Mouse (Mus musculus) spleen, embryonic (tissue): ENCODE measurements around the gene Mknk2.

Experiments used
- CTCF ChIA-PET: fragments of 350-600 bp; sonication (Branson Sonifier 250); formaldehyde crosslinking; loops from one replicate; lab custom pipeline; 2022; lab: Charles Lee

Mknk2 gene

DNA sequence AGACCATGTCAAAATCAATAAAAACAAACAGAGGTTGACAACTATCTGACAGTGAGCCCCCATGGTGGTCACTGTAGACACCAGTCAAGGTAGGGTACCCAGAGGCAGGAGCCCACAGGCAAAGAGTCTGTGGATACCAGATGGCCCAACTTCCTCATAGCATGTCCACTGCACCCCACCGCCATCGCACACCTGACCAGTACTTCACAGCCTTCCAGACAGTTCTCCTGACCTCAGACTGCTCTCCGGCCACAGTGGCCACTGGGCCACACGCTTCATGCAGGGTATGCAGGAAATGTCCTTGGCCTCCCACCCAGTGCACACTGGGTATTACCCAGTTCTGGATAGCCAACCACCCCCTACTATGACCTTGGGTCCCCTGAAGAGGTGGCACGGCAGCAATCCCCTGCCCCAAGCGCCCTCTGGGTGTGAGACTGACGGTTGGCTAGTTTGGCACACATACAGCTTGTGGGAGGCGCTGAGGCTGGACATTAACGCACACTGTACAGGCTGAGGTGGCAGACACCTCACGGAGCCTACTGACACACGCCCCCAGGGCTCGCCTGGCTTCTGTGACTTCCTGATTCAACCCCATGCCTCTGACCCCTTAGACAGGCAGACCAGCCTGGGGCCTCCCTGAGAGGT is 15.6 kb upstream of the Mknk2 start:
- CTCF ChIA-PET = interaction anchor here (0.6 kb wide), 1 partner anchor 29 kb away, joined by 9 read pairs; no protein-coding TSS in a partner anchor

DNA sequence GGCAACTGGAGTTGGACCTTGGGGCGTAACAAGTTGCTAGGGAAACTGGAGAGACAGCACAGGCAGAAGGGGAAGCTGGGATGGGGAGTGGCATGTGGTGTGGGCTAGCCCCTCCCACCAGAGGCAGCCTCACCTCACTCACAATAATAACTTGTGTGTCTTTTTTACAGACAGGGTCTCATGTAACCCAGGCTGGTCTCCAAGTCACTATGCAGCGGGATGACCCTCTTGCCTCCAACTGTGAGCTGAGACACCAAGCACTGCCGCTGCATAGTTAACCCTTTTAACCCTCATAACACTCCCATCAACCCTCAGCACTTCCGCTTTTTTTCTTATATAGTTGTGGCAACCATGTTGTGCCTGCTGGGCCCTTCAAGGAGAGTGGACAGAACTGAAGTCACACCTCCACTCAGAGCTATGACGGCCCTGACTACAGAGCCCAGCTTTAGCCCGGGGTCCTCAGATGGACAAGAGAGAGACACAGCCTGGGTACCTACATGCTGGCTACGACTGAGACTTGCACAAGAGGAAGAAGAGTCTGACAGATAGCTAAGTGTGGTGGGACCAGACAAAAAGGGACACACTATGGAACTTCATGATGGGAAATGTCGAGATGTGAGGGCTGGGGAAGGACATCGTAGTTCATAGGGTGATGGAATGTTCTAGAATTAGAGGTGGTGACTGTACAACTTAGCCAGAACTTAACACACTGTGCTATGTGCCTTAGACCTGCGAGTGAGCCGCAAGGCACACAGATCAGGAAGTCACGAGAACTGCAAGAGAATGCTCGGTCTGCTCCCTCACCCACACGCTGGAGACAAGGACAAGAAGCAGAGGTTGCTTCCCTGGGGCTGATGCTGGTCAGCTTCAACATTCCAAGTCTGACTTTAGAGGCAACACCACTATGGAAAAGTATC is 14.6 kb upstream of the Mknk2 start:
- CTCF ChIA-PET = interaction anchor here (1.0 to 1.5 kb wide), 4 partner anchors 11 to 125 kb away, joined by 3 to 9 read pairs (median 4); partner anchors contain the start of gene Mknk2

GRCm38 (mm10) chr10:80687850-80688249 is 9.9 kb upstream of the Mknk2 start:
- CTCF ChIA-PET = interaction anchor here (1.5 kb wide), 1 partner anchor 8 kb away, joined by 6 read pairs; no protein-coding TSS in a partner anchor

GRCm38 (mm10) chr10:80686617-80687016 is 8.7 kb upstream of the Mknk2 start:
- CTCF ChIA-PET = interaction anchor here (1.5 kb wide), 1 partner anchor 10 kb away, joined by 6 read pairs; no protein-coding TSS in a partner anchor

- CTCF ChIA-PET = no interaction called here
Measured at GRCm38 (mm10) chr10:80684984-80685383, 7.1 kb upstream of the Mknk2 start.

DNA sequence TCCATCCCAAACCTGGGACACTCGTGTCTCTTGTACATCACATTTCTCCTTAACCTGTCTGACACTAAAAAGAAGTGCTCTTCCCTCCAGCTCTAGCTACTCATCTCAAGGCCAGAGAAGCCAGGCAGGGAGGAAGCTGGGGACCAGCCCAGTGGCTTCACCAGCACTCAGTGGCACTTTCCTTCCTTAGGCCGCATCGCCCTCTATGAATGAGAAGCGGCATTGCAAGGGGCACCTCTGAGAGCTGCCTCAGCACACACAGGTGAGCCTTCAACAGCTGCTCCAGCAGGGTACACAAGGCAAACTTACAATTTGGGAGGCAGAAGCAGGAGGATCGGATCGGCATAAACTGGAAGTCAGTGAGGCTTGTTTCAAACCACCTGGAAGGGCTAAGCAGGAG is 6.3 kb upstream of the Mknk2 start:
- CTCF ChIA-PET = interaction anchor here (0.6 kb wide), 2 partner anchors 39 to 68 kb away, joined by 3 read pairs; no protein-coding TSS in a partner anchor

GRCm38 (mm10) chr10:80683647-80684046 is 5.7 kb upstream of the Mknk2 start:
- CTCF ChIA-PET = no interaction called here

DNA sequence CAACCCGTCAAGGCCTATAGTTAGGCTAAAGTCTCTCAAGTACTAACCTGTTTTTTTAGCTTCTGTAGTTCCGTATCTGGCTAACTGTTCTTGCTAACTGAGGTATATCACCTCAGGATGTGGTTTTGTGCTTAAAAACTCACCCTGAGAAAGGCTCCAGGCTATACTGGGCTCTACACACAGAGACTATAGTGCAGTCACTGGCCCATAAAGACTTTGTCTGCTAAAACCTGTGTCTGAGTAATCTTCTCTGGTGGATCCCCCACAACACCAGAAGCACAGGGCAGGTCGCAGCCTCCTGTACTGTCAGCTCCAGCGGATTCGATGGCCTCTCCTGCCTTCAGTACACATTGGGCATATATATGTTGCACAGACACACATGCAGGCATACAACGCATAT is 4.1 kb upstream of the Mknk2 start:
- CTCF ChIA-PET = interaction anchor here (1.3 to 1.5 kb wide), 3 partner anchors 11 to 14 kb away, joined by 3 to 4 read pairs (median 3); no protein-coding TSS in a partner anchor

GRCm38 (mm10) chr10:80680260-80680696 is 2.4 kb upstream of the Mknk2 start:
- CTCF ChIA-PET = no interaction called here

GRCm38 (mm10) chr10:80679556-80680259 is 1.8 kb upstream of the Mknk2 start:
- CTCF ChIA-PET = interaction anchor here (1.9 kb wide), 1 partner anchor 19 kb away, joined by 6 read pairs; no protein-coding TSS in a partner anchor

- CTCF ChIA-PET = interaction anchor here (0.6 to 1.9 kb wide), 4 partner anchors 14 to 453 kb away, joined by 5 to 11 read pairs (median 8); no protein-coding TSS in a partner anchor
Measured at GRCm38 (mm10) chr10:80678601-80679377, 877 bp upstream of the Mknk2 start.

DNA sequence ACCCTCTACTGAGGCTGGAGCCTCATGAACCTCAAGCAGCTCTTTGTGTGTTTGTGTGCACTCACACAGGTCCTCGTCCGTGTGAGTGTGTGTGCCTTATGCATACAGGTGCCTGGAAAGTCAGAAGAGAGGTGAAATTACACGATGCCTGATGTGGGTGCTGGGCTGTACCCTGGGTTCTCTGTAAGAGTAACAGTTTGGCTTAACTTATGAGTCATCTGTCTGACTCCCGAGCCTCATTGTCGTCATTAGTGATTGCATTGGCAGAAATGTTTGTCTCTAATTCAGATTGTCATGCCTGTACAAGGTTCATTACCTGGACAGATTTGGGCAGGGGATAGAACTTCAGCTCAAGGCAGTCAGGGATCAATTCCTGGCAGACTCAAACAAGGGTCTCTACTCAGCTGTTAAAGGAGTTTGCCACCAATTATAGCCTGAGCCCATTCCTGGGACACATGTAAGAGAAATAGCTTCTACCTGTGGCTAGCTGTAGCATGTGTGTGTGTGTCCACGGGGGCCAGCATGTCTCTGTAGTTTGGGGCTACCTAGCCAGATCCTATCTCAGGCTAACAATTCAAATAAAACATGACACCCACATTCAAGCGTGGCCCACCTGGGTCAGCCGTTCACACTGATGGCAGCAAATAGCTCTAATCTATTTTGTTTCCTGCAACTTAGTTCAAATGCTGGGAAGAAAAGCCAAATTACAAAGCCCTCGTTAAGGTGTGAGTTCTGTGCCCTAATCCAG is 610 bp downstream of the Mknk2 start:
- CTCF ChIA-PET = interaction anchor here (0.8 to 4.2 kb wide), 3 partner anchors 9 to 17 kb away, joined by 3 to 26 read pairs (median 6); no protein-coding TSS in a partner anchor

GRCm38 (mm10) chr10:80676198-80676928 is 1.5 kb downstream of the Mknk2 start:
- CTCF ChIA-PET = interaction anchor here (4.2 kb wide), 1 partner anchor 16 kb away, joined by 26 read pairs; no protein-coding TSS in a partner anchor

DNA sequence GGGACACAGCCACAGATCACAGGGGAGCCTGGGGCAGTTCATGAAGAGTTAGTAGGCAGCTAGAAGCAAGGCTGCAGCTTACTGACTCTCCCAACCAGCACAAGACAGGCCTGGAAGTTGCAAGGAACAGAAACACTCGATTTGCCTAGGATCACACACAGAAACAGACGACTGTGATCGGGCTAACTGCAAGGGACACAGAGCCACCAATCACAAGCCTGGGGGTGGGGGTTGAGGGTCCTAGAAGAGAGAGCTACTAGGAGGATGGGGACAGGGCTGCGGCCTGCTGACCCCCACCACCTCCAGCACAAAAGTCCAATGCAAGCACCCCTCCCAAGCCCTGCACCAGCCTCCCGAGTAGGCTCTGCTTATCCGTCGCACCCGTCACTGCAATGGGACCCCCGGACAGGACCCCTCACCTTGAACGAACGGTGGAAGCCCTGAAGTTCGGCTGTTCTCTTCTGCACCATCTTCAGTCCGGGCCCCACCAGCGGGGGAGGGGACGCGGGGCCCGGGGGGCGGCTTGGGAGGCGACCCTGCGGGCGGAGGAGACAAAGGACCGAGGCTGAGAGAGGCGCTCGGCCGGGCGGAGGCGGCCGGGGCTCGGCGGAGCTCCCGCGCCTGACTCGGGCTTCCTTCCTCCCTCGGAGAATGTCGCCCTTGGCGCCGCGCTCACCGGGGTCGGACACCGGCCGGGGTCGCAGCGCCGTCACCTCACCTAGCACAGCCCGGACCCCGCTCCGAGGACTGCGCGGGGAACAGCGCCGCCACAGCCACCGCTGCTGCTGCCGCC is 2.3 kb downstream of the Mknk2 start:
- CTCF ChIA-PET = interaction anchor here (0.5 to 4.2 kb wide), 2 partner anchors 15 to 57 kb away, joined by 5 to 26 read pairs; no protein-coding TSS in a partner anchor

DNA sequence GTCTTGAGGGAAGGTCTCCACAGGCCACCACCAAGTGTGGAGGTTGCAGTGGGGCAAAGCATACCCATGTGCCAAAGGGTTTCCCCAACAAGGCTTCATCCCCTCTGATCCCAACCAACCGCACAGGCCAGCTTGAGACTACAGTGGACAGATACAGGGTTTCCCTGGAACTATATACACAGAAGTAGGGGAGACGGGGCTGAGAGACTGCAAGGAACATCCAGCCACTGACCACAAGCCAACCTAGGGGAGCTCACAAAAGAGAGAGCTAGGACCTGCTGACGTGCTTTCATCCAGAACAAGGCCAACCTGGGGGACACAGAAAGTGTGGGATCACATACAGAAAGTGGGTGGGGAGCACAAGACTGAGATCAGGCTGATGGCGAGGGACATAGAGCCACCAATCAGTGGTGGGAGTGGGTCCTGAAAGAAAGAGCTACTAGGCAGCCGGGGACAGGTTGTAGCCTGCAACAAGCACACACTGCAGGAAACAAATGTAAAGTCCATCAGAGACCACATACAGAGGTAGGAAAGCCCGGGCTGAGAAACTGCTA is 3.0 kb downstream of the Mknk2 start:
- CTCF ChIA-PET = interaction anchor here (0.5 to 4.2 kb wide), 2 partner anchors 14 to 56 kb away, joined by 5 to 26 read pairs; no protein-coding TSS in a partner anchor

GRCm38 (mm10) chr10:80674161-80674711 is 3.7 kb downstream of the Mknk2 start:
- CTCF ChIA-PET = interaction anchor here (0.6 to 4.2 kb wide), 2 partner anchors 9 to 14 kb away, joined by 3 to 26 read pairs; no protein-coding TSS in a partner anchor

- CTCF ChIA-PET = interaction anchor here (0.6 to 4.2 kb wide), 2 partner anchors 9 to 13 kb away, joined by 3 to 26 read pairs; no protein-coding TSS in a partner anchor
Measured at GRCm38 (mm10) chr10:80673690-80674089, 4.2 kb downstream of the Mknk2 start.
